Mouse (Mus musculus): ENCODE measurements around the gene Dnaaf1. TPM values are rescaled to one million over a fixed set of nuclear protein-coding genes. Genes with fewer than 3 reads are reported as not detected.

Dnaaf1 gene
- polyA plus RNA-seq, 1 experiment: 0.18 TPM

DNA sequence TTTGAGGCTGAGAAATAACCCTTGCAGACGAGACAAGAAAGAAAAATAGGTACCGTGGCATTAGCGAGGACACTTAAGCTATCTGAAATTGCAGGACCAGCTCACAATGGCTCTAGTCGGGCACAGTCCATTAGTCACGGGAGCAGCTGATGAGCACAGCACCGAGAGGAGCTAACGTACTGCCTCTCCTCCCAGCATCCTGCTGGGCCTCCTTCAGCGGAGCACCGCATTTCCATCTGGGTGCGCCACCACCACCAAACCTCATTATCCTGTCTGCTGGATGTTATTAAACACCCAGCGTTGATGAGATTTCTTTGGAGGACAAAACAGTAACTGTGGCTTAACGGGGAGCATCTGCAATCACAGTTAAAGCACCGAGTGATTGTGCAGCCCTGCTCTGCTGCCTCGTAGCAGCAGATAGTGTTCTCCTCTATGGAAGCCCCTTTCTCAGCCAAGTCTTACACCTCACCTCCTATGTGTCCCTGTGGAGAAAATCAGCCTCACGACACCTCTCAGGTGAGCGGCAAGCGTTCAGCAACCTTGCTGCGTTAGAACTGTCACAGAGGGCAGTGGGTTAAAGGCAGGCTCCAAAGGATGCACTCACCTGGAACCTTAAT lies 70.1 kb downstream of the Dnaaf1 start:
- no peak for DNase-seq (ENCODE audit: extremely low spot score in 1 of 2, low spot score in 1 of 2)

DNA sequence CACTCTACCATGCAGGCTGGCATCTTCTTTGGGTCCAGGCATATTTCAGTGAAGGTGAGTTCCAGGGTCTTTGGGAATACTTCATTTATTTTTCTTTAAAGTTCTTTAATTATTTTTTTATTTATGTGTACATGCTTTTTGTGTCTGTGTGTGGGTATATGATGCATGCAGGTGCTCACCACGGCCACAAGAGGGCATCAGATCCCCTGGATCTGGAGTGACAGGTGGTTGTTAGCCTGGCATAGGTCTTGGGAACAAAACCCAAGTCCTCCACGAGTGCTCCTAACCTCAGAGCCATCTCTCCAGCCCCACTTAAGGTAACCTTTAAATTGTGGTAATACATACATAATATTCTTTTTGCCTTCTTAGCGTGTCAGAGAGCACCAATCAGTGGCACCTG lies 71.2 kb downstream of the Dnaaf1 start:
- DNase-seq (ENCODE audit: extremely low spot score in 1 of 2, low spot score in 1 of 2): no peak

- no peak for DNase-seq (ENCODE audit: extremely low spot score in 1 of 2, low spot score in 1 of 2)
Observed at GRCm38 (mm10) chr8:119646846-119647245, 71.8 kb downstream of the Dnaaf1 start.

Other genes starting within 250 kb of the Dnaaf1 start
- 544 and 587 TPM in 2 replicates for gene Hsbp1, start 230.7 kb upstream of the Dnaaf1 start, polyA plus RNA-seq (2012; rRNA removed)
- 23.0 and 24.4 TPM in 2 replicates for gene Mlycd, start 180.4 kb upstream of the Dnaaf1 start, polyA plus RNA-seq (2012; rRNA removed)
- gene Osgin1, start 141.1 kb upstream of the Dnaaf1 start, polyA plus RNA-seq (2012; rRNA removed): 1.7 and 1.8 TPM in 2 replicates
- 62.7 and 68.0 TPM in 2 replicates for gene Necab2, start 128.5 kb upstream of the Dnaaf1 start, polyA plus RNA-seq (2012; rRNA removed)
- 0.72 and 0.88 TPM in 2 replicates for gene Slc38a8, start 73.5 kb upstream of the Dnaaf1 start, polyA plus RNA-seq (2012; rRNA removed)
- gene Mbtps1, start 16.5 kb upstream of the Dnaaf1 start, polyA plus RNA-seq (2012; rRNA removed): 65.4 and 70.7 TPM in 2 replicates
- gene Hsdl1, start 52 bp upstream of the Dnaaf1 start, polyA plus RNA-seq (2012; rRNA removed): 36.3 and 38.5 TPM in 2 replicates
- 15.3 and 16.3 TPM in 2 replicates for gene Taf1c, start 30.0 kb downstream of the Dnaaf1 start, polyA plus RNA-seq (2012; rRNA removed)
- 0.08 TPM in 1 of 2 replicates, not detected in the other for gene Adad2, start 37.5 kb downstream of the Dnaaf1 start, polyA plus RNA-seq (2012; rRNA removed)
- 3.1 and 4.9 TPM in 2 replicates for gene Kcng4, start 60.4 kb downstream of the Dnaaf1 start, polyA plus RNA-seq (2012; rRNA removed)
- 18.2 and 24.3 TPM in 2 replicates for gene Wfdc1, start 91.1 kb downstream of the Dnaaf1 start, polyA plus RNA-seq (2012; rRNA removed)
- 0.69 and 0.98 TPM in 2 replicates for gene Atp2c2, start 124.8 kb downstream of the Dnaaf1 start, polyA plus RNA-seq (2012; rRNA removed)
- gene Tldc1, start 203.2 kb downstream of the Dnaaf1 start, polyA plus RNA-seq (2012; rRNA removed): 12.1 and 12.7 TPM in 2 replicates

Data from frontal cortex, adult 2 months (tissue).